Mouse (Mus musculus) thymus, adult 2 months (tissue): Measurements from ENCODE around the gene Wfdc21.

Experiments
- CTCF ChIP-seq: fragments of 200-500 bp; IDR thresholded peaks from 2 replicates; pipeline ENCODE4 v1.5.1; 2012; ENCODE audit warnings: mild to moderate bottlenecking, control low read depth, low read length, moderate library complexity, borderline replicate concordance; ENCODE audit not compliant: control insufficient read depth, poor library complexity, insufficient read depth; ENCODE audit errors: extremely low read depth
- POLR2A ChIP-seq: fragments of 200-500 bp; IDR thresholded peaks from 2 replicates; pipeline ENCODE4 v1.6.1; 2012; ENCODE audit warnings: mild to moderate bottlenecking, low read length, control low read depth, moderate library complexity; ENCODE audit not compliant: control insufficient read depth, poor library complexity, insufficient read depth; ENCODE audit errors: extremely low read depth

DNA sequence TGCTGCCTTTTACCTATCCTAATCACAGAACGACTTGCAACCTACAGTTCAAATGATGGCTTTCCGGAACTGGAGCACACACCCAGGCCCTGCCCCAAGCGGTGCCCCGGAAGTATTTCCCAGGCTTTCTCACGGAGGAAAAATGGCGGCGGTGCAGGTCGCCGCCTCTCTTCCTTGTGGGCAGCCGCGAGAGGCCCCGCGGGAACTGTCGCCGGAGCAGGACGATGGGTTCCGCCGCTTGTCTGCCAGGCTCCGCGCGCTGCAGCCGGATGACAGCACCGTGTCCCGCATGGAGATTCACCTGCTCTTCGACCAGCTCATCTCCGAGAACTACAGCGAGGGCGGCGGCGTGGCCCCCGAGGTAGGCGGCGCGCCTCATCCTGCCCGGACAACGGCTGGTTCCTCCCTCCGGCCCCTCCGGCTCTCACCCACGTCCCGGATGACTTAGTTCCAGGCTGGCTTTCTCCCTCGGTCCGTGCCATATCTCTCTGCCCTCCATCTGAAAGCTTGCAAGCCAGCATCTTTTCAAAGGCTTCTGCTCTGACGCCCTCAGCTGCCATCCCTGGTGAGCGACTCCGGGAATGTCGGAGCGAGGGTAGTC lies 6.9 kb downstream of the Wfdc21 start, which contains the start of gene Heatr6:
- TF ChIP-seq POLR2A, result peak; percentile 57; the same call in 1 of the 2 replicates
- peak; percentile 40; the same call in 1 of the 2 replicates for TF ChIP-seq CTCF
